Mouse (Mus musculus) kidney, embryonic 15.5 days (tissue): Measurements from ENCODE around the gene Il34. TPM values are rescaled to one million over a fixed set of nuclear protein-coding genes. Genes with fewer than 3 reads are reported as not detected.

Experiments used
- ATAC-seq: fragments of 200-750 bp; cut with Nextera tagmentation; replicated peaks from 2 replicates; pipeline ENCODE4 v1.8.0; 2017; ENCODE audit warnings: moderate TSS enrichment; ENCODE audit not compliant: low FRiP score
- H3K27ac ChIP-seq: fragments of 300-500 bp; sonication (generic); 2 replicates; pipeline ENCODE4 v1.5.1; 2015; ENCODE audit warnings: mild to moderate bottlenecking, inconsistent platforms
- H3K27me3 ChIP-seq: fragments of 300-500 bp; sonication (generic); 2 replicates; pipeline ENCODE4 v1.6.1; 2015; ENCODE audit warnings: inconsistent platforms
- H3K36me3 ChIP-seq: fragments of 300-500 bp; sonication (generic); 2 replicates; pipeline ENCODE4 v1.6.1; 2015; ENCODE audit warnings: inconsistent platforms
- H3K4me1 ChIP-seq: fragments of 300-500 bp; sonication (generic); 2 replicates; pipeline ENCODE4 v1.6.1; 2015; ENCODE audit warnings: inconsistent platforms
- H3K4me2 ChIP-seq: fragments of 300-500 bp; sonication (generic); 2 replicates; pipeline ENCODE4 v1.6.1; 2015; ENCODE audit warnings: moderate library complexity, mild to moderate bottlenecking, inconsistent platforms
- H3K4me3 ChIP-seq: fragments of 300-500 bp; sonication (generic); replicated peaks from 2 replicates; pipeline ENCODE4 v1.5.1; 2015; ENCODE audit warnings: mild to moderate bottlenecking, inconsistent platforms
- H3K9ac ChIP-seq: fragments of 300-500 bp; sonication (generic); 2 replicates; pipeline ENCODE4 v1.6.1; 2015; ENCODE audit warnings: mild to moderate bottlenecking, inconsistent platforms
- H3K9me3 ChIP-seq: fragments of 300-500 bp; sonication (generic); replicated peaks from 2 replicates; pipeline ENCODE4 v1.6.1; 2016; ENCODE audit warnings: inconsistent platforms
- WGBS: fragments of 180-500 bp; shearing (Covaris S2); methylation state at CpG from one replicate; pipeline ENCODE4 v1.1.7; 2015; ENCODE audit warnings: mixed read lengths; 5-methylcytosine and 5-hydroxymethylcytosine counted together
- polyA plus RNA-seq: library from polyadenylated mRNA; unstranded; fragments of >200 nt; fragmentation: Nextera tagmentation; extraction: Ambion mirVana; gene quantifications from 2 replicates; pipeline ENCODE4 v1.2.1, GENCODE M21; 2015

The Il34 gene
- polyA plus RNA-seq, result 1.8 and 2.0 TPM in 2 replicates

DNA sequence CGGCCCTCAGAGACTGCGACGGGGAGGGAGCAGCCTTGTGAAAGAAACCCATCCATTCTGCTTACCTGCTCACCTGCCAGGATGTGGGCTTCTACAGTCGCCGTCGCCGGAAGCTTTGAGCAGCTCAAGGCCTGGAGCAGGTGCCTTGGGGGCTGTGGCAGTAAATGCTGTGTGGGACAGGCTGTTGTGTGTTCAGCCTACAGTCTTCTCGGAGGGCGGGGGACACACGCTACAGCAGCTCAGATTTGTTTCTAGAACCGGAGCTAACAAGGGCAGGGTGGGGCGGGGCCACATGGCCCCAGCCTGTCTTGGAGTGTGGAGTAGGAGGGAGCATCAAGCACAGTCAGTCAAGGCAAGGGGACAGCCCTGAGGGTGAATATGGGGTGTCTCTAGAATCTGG, at the start of gene Il34:
TSS of gene Il34 (minus strand) at position 256 of the 400 bp plus-strand sequence.
- H3K4me3 ChIP-seq, result 0 out of 2 replicates have a peak within 1 kb of the TSS, but pooled peaks have one; percentile 7
- H3K4me1 ChIP-seq, result peaks cover 41% of the 10 kb centered on the region
- H3K9me3 ChIP-seq, result no peaks in the 10 kb centered on the region
- peak; percentile 49; the same call in 1 of the 2 replicates for ATAC-seq
- WGBS, result 35% methylated on average over 12 of the region's 12 CpGs
- H3K27me3 ChIP-seq, result no peaks in the 10 kb centered on the region
- peak within 1 kb of the TSS; percentile 43; the same call in 1 of the 2 replicates for H3K27ac ChIP-seq
- peak within 1 kb of the TSS; percentile 32 for H3K4me2 ChIP-seq
- H3K36me3 ChIP-seq, result peaks cover 21% of the 10 kb centered on the region
- H3K9ac ChIP-seq, result no peak within 1 kb of the TSS

GRCm38 (mm10) chr8:110851186-110851585, 45.5 kb upstream of the Il34 start:
- Histone ChIP-seq H3K9me3 (no peaks in the 10 kb centered on the region), H3K27me3 (no peaks in the 10 kb centered on the region), H3K4me2 (no peak overlapping the region), H3K27ac (no peak overlapping the region), H3K36me3 (peaks cover 68% of the 10 kb centered on the region), H3K4me3 (no peak overlapping the region), H3K9ac (no peak overlapping the region), H3K4me1 (peaks cover 10% of the 10 kb centered on the region)
- 94% methylated on average over 10 of the region's 10 CpGs for WGBS
- ATAC-seq, result no peak

GRCm38 (mm10) chr8:110847645-110848495, 42.1 kb upstream of the Il34 start:
- peaks cover 54% of the 10 kb centered on the region for H3K36me3 ChIP-seq
- peak overlapping the region; percentile 71 for H3K4me2 ChIP-seq
- WGBS, result 57% methylated on average over 14 of the region's 14 CpGs
- no peaks in the 10 kb centered on the region for H3K9me3 ChIP-seq
- H3K4me1 ChIP-seq, result peaks cover 31% of the 10 kb centered on the region
- ATAC-seq, result no peak
- no peak overlapping the region for H3K27ac ChIP-seq
- H3K4me3 ChIP-seq, result peak overlapping the region; percentile 88
- H3K27me3 ChIP-seq, result no peaks in the 10 kb centered on the region
- peak overlapping the region; percentile 90 for H3K9ac ChIP-seq

DNA sequence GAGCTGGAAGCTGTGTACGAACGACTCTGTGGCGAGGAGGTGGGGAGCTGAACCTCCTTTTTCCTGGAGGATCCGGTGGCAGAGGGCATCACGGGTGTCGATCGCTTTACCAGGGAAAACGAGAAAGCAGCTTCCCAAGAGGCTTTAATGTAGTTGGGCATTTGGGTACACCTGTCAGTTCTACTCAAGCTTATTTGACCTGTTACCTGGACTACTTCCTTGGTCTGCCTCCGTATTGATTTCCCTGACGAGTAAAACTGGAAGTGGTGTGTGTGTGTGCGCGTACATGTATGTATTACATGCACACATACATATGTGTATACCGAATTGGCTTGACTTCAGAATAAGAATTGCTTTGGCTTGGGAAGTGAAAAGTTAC, 41.4 kb upstream of the Il34 start:
- peak overlapping the region; percentile 71 for H3K4me2 ChIP-seq
- no peaks in the 10 kb centered on the region for H3K27me3 ChIP-seq
- no peak for ATAC-seq
- H3K36me3 ChIP-seq, result peaks cover 54% of the 10 kb centered on the region
- H3K4me1 ChIP-seq, result peaks cover 31% of the 10 kb centered on the region
- H3K27ac ChIP-seq, result peak overlapping the region; percentile 94
- no peaks in the 10 kb centered on the region for H3K9me3 ChIP-seq
- WGBS, result under 1% methylated on average over 13 of the region's 13 CpGs
- peak overlapping the region; percentile 90 for H3K9ac ChIP-seq
- peak overlapping the region; percentile 88 for H3K4me3 ChIP-seq

GRCm38 (mm10) chr8:110846405-110847170, 40.9 kb upstream of the Il34 start, which contains the start of the genes Cog4 and Sf3b3:
Gene Cog4, plus strand, starts transcription at chr8:110846600.
Gene Sf3b3, minus strand, starts transcription at chr8:110846787.
- Histone ChIP-seq H3K4me1 (peaks cover 31% of the 10 kb centered on the region), H3K27ac (peak within 1 kb of the TSS; percentile 94), H3K4me3 (peak within 1 kb of the TSS; percentile 88), H3K27me3 (no peaks in the 10 kb centered on the region), H3K9ac (peak within 1 kb of the TSS; percentile 90), H3K4me2 (peak within 1 kb of the TSS; percentile 71), H3K9me3 (no peaks in the 10 kb centered on the region), H3K36me3 (peaks cover 52% of the 10 kb centered on the region)
- WGBS, result under 1% methylated on average over 53 of the region's 53 CpGs
- ATAC-seq, result peak; percentile 92

- H3K27me3 ChIP-seq, result no peaks in the 10 kb centered on the region
- peak overlapping the region; percentile 88 for H3K4me3 ChIP-seq
- H3K27ac ChIP-seq, result peak overlapping the region; percentile 94
- peaks cover 52% of the 10 kb centered on the region for H3K36me3 ChIP-seq
- H3K9ac ChIP-seq, result peak overlapping the region; percentile 90
- H3K9me3 ChIP-seq, result no peaks in the 10 kb centered on the region
- 3% methylated on average over 17 of the region's 17 CpGs for whole genome bisulfite sequencing
- ATAC-seq, result no peak
- H3K4me1 ChIP-seq, result peaks cover 31% of the 10 kb centered on the region
- H3K4me2 ChIP-seq, result peak overlapping the region; percentile 71
Measured at GRCm38 (mm10) chr8:110845821-110846404, 40.2 kb upstream of the Il34 start.

- Histone ChIP-seq H3K36me3 (peaks cover 52% of the 10 kb centered on the region), H3K9ac (no peak overlapping the region), H3K4me3 (peak overlapping the region; percentile 88), H3K27me3 (no peaks in the 10 kb centered on the region), H3K4me2 (peak overlapping the region; percentile 71), H3K9me3 (no peaks in the 10 kb centered on the region), H3K27ac (no peak overlapping the region), H3K4me1 (peaks cover 31% of the 10 kb centered on the region)
- ATAC-seq, result no peak
- 72% methylated on average over 3 of the region's 3 CpGs for WGBS
Measured at GRCm38 (mm10) chr8:110844941-110845340, 39.2 kb upstream of the Il34 start.

- ATAC-seq, result no peak
- H3K36me3 ChIP-seq, result peaks cover 63% of the 10 kb centered on the region
- no peaks in the 10 kb centered on the region for H3K27me3 ChIP-seq
- no peak overlapping the region for H3K4me3 ChIP-seq
- no peak overlapping the region for H3K9ac ChIP-seq
- H3K9me3 ChIP-seq, result no peaks in the 10 kb centered on the region
- H3K4me1 ChIP-seq, result peaks cover 29% of the 10 kb centered on the region
- no peak overlapping the region for H3K27ac ChIP-seq
- no peak overlapping the region for H3K4me2 ChIP-seq
- 82% methylated on average over 5 of the region's 5 CpGs for WGBS
Measured at GRCm38 (mm10) chr8:110843207-110843606, 37.5 kb upstream of the Il34 start.

DNA sequence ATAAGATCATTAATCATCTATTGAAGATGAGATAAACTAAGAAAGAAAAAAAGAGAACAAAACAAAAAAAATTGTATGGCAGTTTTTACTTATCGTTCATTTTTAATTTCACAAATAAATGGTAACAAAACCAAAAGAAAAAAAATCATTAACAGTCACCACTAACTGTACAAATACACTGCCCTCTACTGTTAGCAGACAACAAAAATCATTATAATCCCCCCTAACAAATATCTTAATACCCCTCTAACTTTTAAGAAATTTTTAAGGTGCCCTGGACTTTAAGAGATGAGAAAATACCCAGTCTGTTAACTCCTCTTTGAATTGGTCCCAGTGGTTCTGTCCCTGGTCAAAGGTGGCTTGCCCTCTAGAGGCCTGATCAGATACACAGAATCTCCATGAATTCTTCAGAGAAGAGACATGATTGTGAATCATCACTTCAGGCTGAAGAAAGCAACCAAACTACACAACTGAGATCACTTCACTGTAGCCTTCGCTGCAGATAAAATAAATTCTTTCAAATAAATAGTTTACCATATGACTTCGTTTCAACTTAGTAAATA, 36.4 kb upstream of the Il34 start:
- Histone ChIP-seq H3K27ac (no peak overlapping the region), H3K4me3 (no peak overlapping the region), H3K4me2 (no peak overlapping the region), H3K36me3 (peaks cover 74% of the 10 kb centered on the region), H3K9me3 (no peaks in the 10 kb centered on the region), H3K27me3 (no peaks in the 10 kb centered on the region), H3K9ac (no peak overlapping the region), H3K4me1 (peaks cover 21% of the 10 kb centered on the region)
- ATAC-seq, result no peak
- 90% methylated on average over 3 of the region's 3 CpGs for whole genome bisulfite sequencing

GRCm38 (mm10) chr8:110831956-110832355, 26.2 kb upstream of the Il34 start:
- Histone ChIP-seq H3K36me3 (peaks cover 97% of the 10 kb centered on the region), H3K4me3 (no peak overlapping the region), H3K9ac (no peak overlapping the region), H3K4me1 (no peaks in the 10 kb centered on the region), H3K4me2 (no peak overlapping the region), H3K27me3 (no peaks in the 10 kb centered on the region), H3K9me3 (no peaks in the 10 kb centered on the region), H3K27ac (no peak overlapping the region)
- no peak for ATAC-seq
- WGBS, result 85% methylated on average over 3 of the region's 3 CpGs

DNA sequence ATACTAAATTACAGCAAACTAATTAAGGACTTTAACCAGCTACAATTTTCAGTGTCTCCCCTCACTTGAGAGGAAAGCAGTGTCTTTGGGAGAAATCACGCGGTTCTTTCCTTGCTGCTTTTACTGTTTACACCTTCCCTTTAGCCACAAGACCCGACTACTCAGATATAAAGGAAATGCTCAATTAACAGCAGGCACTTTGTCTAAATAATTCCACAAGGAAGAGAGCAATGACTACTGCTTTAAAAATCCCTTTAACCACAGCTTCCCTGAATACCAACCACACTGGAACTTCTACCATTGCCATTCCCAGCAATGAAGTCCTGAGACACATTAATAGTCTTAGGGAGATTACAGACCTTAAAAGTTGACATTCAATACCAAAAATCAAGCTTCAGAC, 22.8 kb upstream of the Il34 start:
- Histone ChIP-seq H3K9me3 (no peaks in the 10 kb centered on the region), H3K4me2 (no peak overlapping the region), H3K9ac (no peak overlapping the region), H3K4me3 (no peak overlapping the region), H3K4me1 (no peaks in the 10 kb centered on the region), H3K36me3 (peaks cover 98% of the 10 kb centered on the region), H3K27me3 (no peaks in the 10 kb centered on the region), H3K27ac (no peak overlapping the region)
- 77% methylated on average over 3 of the region's 3 CpGs for WGBS
- ATAC-seq, result no peak
